Mouse (Mus musculus) cerebellum, adult 9-11 months (tissue): ENCODE data around the gene Slc7a9.

Source experiments
- DNase-seq: peaks from one replicate; pipeline ENCODE4 v3.0.0; 2022

Slc7a9 gene

GRCm38 (mm10) chr7:35447996-35448846 is at the start of gene Slc7a9:
Gene Slc7a9 (plus strand): TSS chr7:35448796.
- DNase-seq, result no peak

- DNase-seq, result no peak
Measured at GRCm38 (mm10) chr7:35401169-35401568, 47.4 kb upstream of the Slc7a9 start.

GRCm38 (mm10) chr7:35415226-35415625 is 33.4 kb upstream of the Slc7a9 start:
- DNase-seq, result no peak

- DNase-seq, result no peak
Measured at GRCm38 (mm10) chr7:35415801-35416653, 32.6 kb upstream of the Slc7a9 start.

- no peak for DNase-seq
Measured at GRCm38 (mm10) chr7:35416654-35416948, 32.0 kb upstream of the Slc7a9 start.

- no peak for DNase-seq
Measured at GRCm38 (mm10) chr7:35423071-35423470, 25.5 kb upstream of the Slc7a9 start.

GRCm38 (mm10) chr7:35428146-35428545 is 20.4 kb upstream of the Slc7a9 start:
- no peak for DNase-seq

- no peak for DNase-seq
Measured at GRCm38 (mm10) chr7:35435266-35435665, 13.3 kb upstream of the Slc7a9 start.

- DNase-seq, result no peak
Measured at GRCm38 (mm10) chr7:35447501-35447900, 1.1 kb upstream of the Slc7a9 start.

- no peak for DNase-seq
Measured at GRCm38 (mm10) chr7:35448867-35449266, 271 bp downstream of the Slc7a9 start.

- no peak for DNase-seq
Measured at GRCm38 (mm10) chr7:35456091-35456814, 7.7 kb downstream of the Slc7a9 start.

GRCm38 (mm10) chr7:35460971-35461370 is 12.4 kb downstream of the Slc7a9 start:
- no peak for DNase-seq

GRCm38 (mm10) chr7:35465027-35465426 is 16.4 kb downstream of the Slc7a9 start:
- no peak for DNase-seq

- no peak for DNase-seq
Measured at GRCm38 (mm10) chr7:35467856-35468255, 19.3 kb downstream of the Slc7a9 start.

GRCm38 (mm10) chr7:35470794-35471193 is 22.2 kb downstream of the Slc7a9 start:
- DNase-seq, result no peak

- DNase-seq, result no peak
Measured at GRCm38 (mm10) chr7:35476457-35476856, 27.9 kb downstream of the Slc7a9 start.

GRCm38 (mm10) chr7:35485126-35485525 is 36.5 kb downstream of the Slc7a9 start:
- DNase-seq, result no peak

GRCm38 (mm10) chr7:35486553-35486952 is 38.0 kb downstream of the Slc7a9 start:
- no peak for DNase-seq

- DNase-seq, result no peak
Measured at GRCm38 (mm10) chr7:35490186-35490585, 41.6 kb downstream of the Slc7a9 start.

- DNase-seq, result no peak
Measured at GRCm38 (mm10) chr7:35491005-35491404, 42.4 kb downstream of the Slc7a9 start.

GRCm38 (mm10) chr7:35497516-35497915 is 48.9 kb downstream of the Slc7a9 start:
- no peak for DNase-seq

GRCm38 (mm10) chr7:35501995-35502394 is 53.4 kb downstream of the Slc7a9 start:
- DNase-seq, result no peak
